Mouse (Mus musculus) bone marrow macrophage, adult 2 months (primary cell): ENCODE results near the gene Kcnh6. TPM values are rescaled to one million over a fixed set of nuclear protein-coding genes. Genes with fewer than 3 reads are reported as not detected.

Experiments used
- H3K27ac ChIP-seq: 2 replicates; pipeline ENCODE4 v1.5.1; 2012; ENCODE audit warnings: low read depth, low read length; ENCODE audit not compliant: insufficient read depth
- H3K4me1 ChIP-seq: 2 replicates; pipeline ENCODE4 v1.6.1; 2012; ENCODE audit warnings: low read length; ENCODE audit not compliant: control insufficient read depth, insufficient read depth
- H3K4me3 ChIP-seq: 2 replicates; pipeline ENCODE4 v1.5.1; 2012; ENCODE audit warnings: mild to moderate bottlenecking, low read length, moderate library complexity; ENCODE audit not compliant: insufficient read depth
- CTCF ChIP-seq: IDR thresholded peaks from 2 replicates; pipeline ENCODE4 v1.5.1; 2012; ENCODE audit warnings: low read depth, mild to moderate bottlenecking, low read length, moderate library complexity
- POLR2A ChIP-seq: IDR thresholded peaks from 2 replicates; pipeline ENCODE4 v1.6.1; 2012; ENCODE audit warnings: mild to moderate bottlenecking, low read depth, low read length, borderline replicate concordance
- polyA plus RNA-seq: library from polyadenylated mRNA; stranded (reverse); fragments of >200 nt; gene quantifications from 2 replicates; pipeline ENCODE4 v1.2.4, GENCODE M21; 2012; ENCODE audit not compliant: missing spikeins, insufficient read depth, insufficient read length

Gene Kcnh6
- polyA plus RNA-seq, 1 experiment = not detected

DNA sequence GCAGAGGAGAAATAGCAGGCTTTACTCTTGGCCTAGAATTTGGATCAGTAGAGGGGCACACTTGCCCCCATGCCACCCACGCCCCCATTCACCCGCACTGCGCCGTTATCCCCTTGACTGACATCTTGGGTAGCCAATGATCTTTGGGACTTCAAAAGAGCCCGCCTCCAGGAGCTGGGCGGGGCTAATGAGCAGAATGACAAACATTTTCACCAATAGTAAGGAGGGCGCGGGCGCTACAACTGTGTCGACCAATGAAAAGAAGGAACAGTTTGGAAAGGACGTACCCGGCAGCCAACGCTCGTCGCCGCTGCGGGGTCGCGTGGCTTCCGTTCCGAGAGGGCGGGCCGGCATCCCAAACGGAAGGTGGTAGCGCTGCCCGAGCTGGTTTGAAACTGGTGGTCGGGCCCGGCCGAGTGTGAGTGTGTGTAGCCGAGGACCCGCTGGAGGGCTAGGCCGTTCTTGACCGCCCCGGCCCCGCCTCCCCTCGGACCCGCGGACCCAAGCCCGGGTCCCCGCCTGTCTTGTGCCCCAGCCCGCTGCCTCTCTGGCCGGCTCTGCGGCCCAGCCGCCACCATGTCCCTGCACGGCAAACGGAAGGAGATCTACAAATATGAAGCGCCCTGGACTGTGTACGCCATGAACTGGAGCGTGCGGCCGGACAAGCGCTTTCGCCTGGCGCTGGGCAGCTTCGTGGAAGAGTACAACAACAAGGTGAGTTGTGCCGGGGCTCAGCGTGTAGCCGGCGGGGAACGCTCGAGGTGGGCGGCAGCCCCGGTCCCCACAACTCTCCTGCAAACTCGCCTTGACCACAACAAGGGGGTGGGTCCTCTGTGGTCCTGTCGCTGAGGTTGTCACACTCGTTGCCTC, 28.9 kb downstream of the Kcnh6 start, which contains the start of gene Dcaf7:
Dcaf7 (plus strand) TSS at position 325 of the 870 bp plus-strand sequence.
- Histone ChIP-seq H3K4me1 (peaks cover 14% of the 10 kb centered on the region), H3K27ac (peak within 1 kb of the TSS; percentile 44), H3K4me3 (peak within 1 kb of the TSS; percentile 89)
- TF ChIP-seq POLR2A (no peak), CTCF (no peak)

DNA sequence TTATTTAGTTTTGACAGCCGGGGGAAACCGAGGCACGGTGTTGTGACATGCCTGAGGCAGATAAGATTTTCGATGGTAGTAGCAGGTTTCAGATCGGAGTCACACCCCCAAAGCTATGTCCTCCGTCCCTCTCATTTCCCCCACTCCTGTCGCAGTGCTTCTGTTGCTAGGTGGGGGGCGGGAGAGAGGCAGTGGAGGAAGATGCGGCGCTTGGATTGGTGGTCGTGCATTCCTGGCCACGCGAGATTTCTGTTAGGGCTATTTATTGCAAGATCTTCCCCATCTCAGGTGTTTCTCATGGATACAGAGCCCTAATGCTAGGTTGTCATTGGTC, 29.5 kb downstream of the Kcnh6 start:
- Histone ChIP-seq H3K4me1 (peaks cover 14% of the 10 kb centered on the region), H3K27ac (peak overlapping the region; percentile 44), H3K4me3 (peak overlapping the region; percentile 89)
- no peak for TF ChIP-seq CTCF
- TF ChIP-seq POLR2A = no peak

DNA sequence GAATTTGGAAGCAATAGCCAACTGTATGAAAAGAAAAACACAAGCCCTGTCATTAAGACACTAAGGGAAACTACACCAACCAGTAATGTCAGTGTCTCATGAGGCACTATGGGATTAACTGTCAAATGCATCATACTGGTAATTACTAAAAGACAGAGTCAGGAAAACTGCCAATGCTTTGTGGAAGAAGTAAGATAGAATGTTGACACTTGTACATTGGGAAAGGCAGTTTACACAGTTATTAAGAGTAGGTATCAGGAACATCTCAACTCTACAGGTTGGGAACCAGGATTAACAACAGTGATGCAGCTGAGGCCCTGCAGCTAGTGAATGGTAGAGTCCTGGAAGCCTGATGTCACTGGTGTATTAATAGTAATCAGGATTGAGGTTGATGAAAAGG, 36.4 kb downstream of the Kcnh6 start:
- H3K27ac ChIP-seq = no peak overlapping the region
- no peak overlapping the region for H3K4me3 ChIP-seq
- no peak for TF ChIP-seq POLR2A
- TF ChIP-seq CTCF = no peak
- peaks cover 15% of the 10 kb centered on the region for H3K4me1 ChIP-seq

DNA sequence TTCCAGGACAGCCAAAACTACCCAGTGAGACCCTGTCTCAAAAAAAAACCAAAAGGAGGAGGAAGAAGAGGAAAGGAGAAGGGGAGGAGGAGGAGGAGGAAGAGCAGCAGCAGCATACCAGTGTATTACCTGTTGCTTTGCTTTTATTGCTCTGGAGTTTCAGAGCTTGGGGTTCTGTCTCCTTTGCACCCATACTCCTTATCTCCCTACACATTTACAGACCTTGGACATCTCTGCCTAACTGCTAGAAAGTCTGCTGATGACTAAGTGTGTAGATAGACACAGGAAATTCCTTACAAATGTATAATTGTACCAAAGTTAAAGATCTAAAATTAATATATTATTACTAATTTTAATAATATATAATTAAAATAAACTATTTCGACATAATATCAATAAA, 37.3 kb downstream of the Kcnh6 start:
- no peak overlapping the region for H3K4me3 ChIP-seq
- no peak overlapping the region for H3K27ac ChIP-seq
- TF ChIP-seq POLR2A = no peak
- TF ChIP-seq CTCF = no peak
- peaks cover 14% of the 10 kb centered on the region for H3K4me1 ChIP-seq

DNA sequence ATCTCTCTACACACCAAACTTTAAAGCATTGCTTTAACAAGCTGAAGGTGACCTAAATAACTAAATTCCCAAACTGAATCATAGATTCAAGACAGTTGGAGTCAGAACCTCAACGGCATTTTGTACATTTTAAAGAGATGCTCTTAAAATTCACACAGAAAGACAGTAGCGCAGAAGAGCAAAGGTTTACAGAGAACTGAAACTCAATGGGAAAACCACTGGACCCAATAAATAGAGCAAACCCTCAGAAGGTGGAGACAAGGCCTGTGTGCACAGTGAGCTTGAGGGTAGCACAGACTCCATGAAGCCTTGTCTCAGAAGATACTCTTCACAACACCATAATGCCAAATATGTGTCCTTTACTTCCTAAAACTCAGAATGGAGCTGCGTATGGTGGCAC, 37.9 kb downstream of the Kcnh6 start:
- Histone ChIP-seq H3K4me3 (no peak overlapping the region), H3K27ac (no peak overlapping the region), H3K4me1 (peaks cover 9% of the 10 kb centered on the region)
- TF ChIP-seq CTCF = no peak
- no peak for TF ChIP-seq POLR2A

GRCm38 (mm10) chr11:106046584-106046983, 38.7 kb downstream of the Kcnh6 start:
- H3K4me1 ChIP-seq = peaks cover 7% of the 10 kb centered on the region; the same call in 1 of the 2 replicates
- H3K27ac ChIP-seq = no peak overlapping the region
- no peak overlapping the region for H3K4me3 ChIP-seq
- TF ChIP-seq POLR2A = no peak

- Histone ChIP-seq H3K27ac (no peak overlapping the region), H3K4me3 (no peak overlapping the region), H3K4me1 (no peaks in the 10 kb centered on the region)
- no peak for TF ChIP-seq POLR2A
- TF ChIP-seq CTCF = no peak
Observed at GRCm38 (mm10) chr11:106053921-106054320, 46.0 kb downstream of the Kcnh6 start.

- H3K4me3 ChIP-seq = no peak overlapping the region
- no peaks in the 10 kb centered on the region for H3K4me1 ChIP-seq
- no peak overlapping the region for H3K27ac ChIP-seq
- TF ChIP-seq POLR2A (no peak), CTCF (no peak)
Observed at GRCm38 (mm10) chr11:106054600-106054999, 46.7 kb downstream of the Kcnh6 start.

DNA sequence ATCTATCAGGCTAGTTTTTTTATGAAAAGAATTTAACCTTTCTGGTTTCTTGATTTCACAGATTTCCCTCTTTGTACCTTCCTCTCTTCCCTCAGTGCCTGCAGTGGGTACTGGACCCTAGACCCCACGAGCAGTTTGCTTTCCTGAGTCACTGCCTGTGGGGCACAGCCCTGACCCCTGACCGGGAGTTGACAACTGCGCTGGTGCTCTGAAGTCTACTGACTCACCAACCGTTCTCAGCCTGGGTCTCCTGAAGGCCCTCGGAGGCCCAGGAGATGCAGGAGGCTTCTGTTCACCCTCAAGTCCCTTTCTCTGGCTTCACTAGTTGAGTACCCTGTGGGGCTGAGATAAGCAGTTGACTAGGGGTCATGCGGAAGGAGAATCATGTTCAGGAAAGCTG, 47.4 kb downstream of the Kcnh6 start:
- Histone ChIP-seq H3K4me3 (no peak overlapping the region), H3K4me1 (no peaks in the 10 kb centered on the region), H3K27ac (no peak overlapping the region)
- TF ChIP-seq CTCF (no peak), POLR2A (no peak)

GRCm38 (mm10) chr11:106056819-106057491, 49.0 kb downstream of the Kcnh6 start:
- TF ChIP-seq CTCF (no peak), POLR2A (no peak)
- Histone ChIP-seq H3K4me3 (no peak overlapping the region), H3K27ac (no peak overlapping the region), H3K4me1 (no peaks in the 10 kb centered on the region)
